Mouse (Mus musculus) heart, embryonic 16.5 days (tissue): ENCODE data around the gene Ndufa1. TPM values are rescaled to one million over a fixed set of nuclear protein-coding genes. Genes with fewer than 3 reads are reported as not detected.
"Not testable (repeated sequence)": the region's sequence is repeated elsewhere in the genome, so short reads cannot be mapped to it uniquely, and the experiment has no call there.

Source experiments
- ATAC-seq: fragments of 200-750 bp; cut with Nextera tagmentation; replicated peaks from 2 replicates; pipeline ENCODE4 v1.8.0; 2017; ENCODE audit warnings: moderate number of reproducible peaks; ENCODE audit not compliant: insufficient read depth, low FRiP score; ENCODE audit errors: extremely low read depth
- H3K27ac ChIP-seq: fragments of 300-500 bp; sonication (generic); 2 replicates; pipeline ENCODE4 v1.5.1; 2014; ENCODE audit warnings: mild to moderate bottlenecking, low read length, control low read depth, moderate library complexity
- H3K27me3 ChIP-seq: fragments of 300-500 bp; sonication (generic); 2 replicates; pipeline ENCODE4 v1.6.1; 2014; ENCODE audit warnings: low read length, mixed read lengths; ENCODE audit not compliant: control insufficient read depth, insufficient read depth
- H3K36me3 ChIP-seq: fragments of 300-500 bp; sonication (generic); 2 replicates; pipeline ENCODE4 v1.6.1; 2014; ENCODE audit not compliant: control insufficient read depth, insufficient read depth
- H3K4me1 ChIP-seq: fragments of 300-500 bp; sonication (generic); 2 replicates; pipeline ENCODE4 v1.6.1; 2014; ENCODE audit warnings: low read length, mixed read lengths; ENCODE audit not compliant: control insufficient read depth, insufficient read depth
- H3K4me2 ChIP-seq: fragments of 300-500 bp; sonication (generic); 2 replicates; pipeline ENCODE4 v1.6.1; 2014; ENCODE audit warnings: low read depth, mild to moderate bottlenecking, control low read depth, low read length
- H3K4me3 ChIP-seq: fragments of 300-500 bp; sonication (generic); 2 replicates; pipeline ENCODE4 v1.5.1; 2014; ENCODE audit warnings: mild to moderate bottlenecking, control low read depth, low read length
- H3K9ac ChIP-seq: fragments of 300-500 bp; sonication (generic); 2 replicates; pipeline ENCODE4 v1.6.1; 2014; ENCODE audit warnings: low read length, control low read depth
- H3K9me3 ChIP-seq: fragments of 300-500 bp; sonication (generic); replicated peaks from 2 replicates; pipeline ENCODE4 v1.6.1; 2016; ENCODE audit warnings: low read length; ENCODE audit not compliant: control insufficient read depth
- WGBS: fragments of 180-500 bp; shearing (Covaris S2); extraction: QIAGEN DNeasy Blood & Tissue Kit; methylation state at CpG from one replicate; pipeline ENCODE4 v1.1.7; 2014; 5-methylcytosine and 5-hydroxymethylcytosine counted together
- polyA plus RNA-seq: library from polyadenylated mRNA; unstranded; fragments of >200 nt; fragmentation: Nextera tagmentation; extraction: Ambion mirVana; gene quantifications from 2 replicates; pipeline ENCODE4 v1.2.1, GENCODE M21; 2015

Gene Ndufa1
- 767 and 842 TPM in 2 replicates for polyA plus RNA-seq

DNA sequence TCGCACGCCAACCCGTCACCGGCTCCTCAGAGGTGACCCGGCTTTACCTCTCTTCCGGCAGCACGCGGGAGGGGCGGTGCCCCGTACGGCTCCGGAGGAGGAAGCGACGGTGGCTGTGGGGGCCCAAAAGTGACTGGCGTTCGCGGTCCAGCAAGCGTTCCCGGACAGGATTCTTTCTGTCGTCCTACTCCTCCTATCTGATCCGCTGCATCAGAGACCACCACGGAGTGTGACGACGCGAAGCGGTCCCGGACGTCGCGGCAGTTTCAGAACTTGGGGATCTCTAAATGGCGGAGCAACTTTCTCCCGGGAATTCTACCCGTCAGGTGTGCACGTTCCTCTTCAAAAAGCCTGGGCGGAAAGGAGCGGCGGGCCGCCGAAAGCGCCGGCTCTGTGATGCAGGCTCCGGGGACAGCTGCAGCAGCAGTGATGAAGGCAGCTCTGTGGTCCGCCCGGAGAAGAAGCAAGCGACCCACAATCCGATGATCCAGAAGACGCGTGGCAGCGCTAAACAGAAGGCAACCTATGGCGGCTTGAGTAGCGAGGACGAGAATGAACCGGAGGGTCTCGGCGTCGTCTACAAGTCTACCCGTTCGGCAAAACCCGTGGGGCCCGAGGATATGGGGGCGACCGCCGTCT is at the start of gene Ndufa1, which contains the start of gene Rnf113a1:
Gene Ndufa1 (minus strand): TSS at position 59 of the 639 bp plus-strand sequence.
Gene Rnf113a1 (plus strand): TSS at position 141 of the 639 bp plus-strand sequence.
- 0 out of 2 replicates have a peak, but pooled peaks cover 3% of the 10 kb centered on the region for H3K36me3 ChIP-seq
- no peaks in the 10 kb centered on the region for H3K9me3 ChIP-seq
- H3K4me1 ChIP-seq, result peaks cover 2% of the 10 kb centered on the region; the same call in 1 of the 2 replicates
- H3K9ac ChIP-seq, result peak within 1 kb of the TSS; percentile 66
- no peaks in the 10 kb centered on the region for H3K27me3 ChIP-seq
- peak within 1 kb of the TSS; percentile 66 for H3K4me3 ChIP-seq
- ATAC-seq, result peak; percentile 74
- 14% methylated on average over 61 of the region's 63 CpGs for WGBS
- peak within 1 kb of the TSS; percentile 77 for H3K4me2 ChIP-seq
- H3K27ac ChIP-seq, result peak within 1 kb of the TSS; percentile 70

DNA sequence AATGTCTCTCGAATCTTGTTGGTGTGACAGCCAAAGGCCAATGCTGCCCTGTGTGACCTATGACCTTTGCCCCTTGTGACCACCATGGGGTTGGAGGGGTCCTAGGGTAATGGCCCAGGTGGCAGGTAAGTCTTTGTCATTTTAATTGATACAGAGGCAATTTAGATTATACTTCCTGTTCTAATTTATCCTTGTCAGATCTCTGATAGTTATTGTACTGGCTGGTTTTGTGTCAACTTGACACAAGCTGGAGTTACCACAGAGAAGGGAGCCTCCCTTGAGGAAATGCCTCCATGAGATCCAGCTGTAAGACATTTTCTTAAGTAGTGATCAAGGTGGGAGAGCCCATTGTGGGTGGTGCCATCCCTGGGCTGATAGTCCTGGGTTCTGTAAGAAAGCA is 31.2 kb upstream of the Ndufa1 start, which contains the start of gene Rhox1:
Gene Rhox1 (minus strand): TSS at position 101 of the 400 bp plus-strand sequence.
- not testable (repeated sequence) for H3K9ac ChIP-seq, H3K36me3 ChIP-seq, H3K4me2 ChIP-seq, H3K27ac ChIP-seq, ATAC-seq, H3K9me3 ChIP-seq, H3K27me3 ChIP-seq, H3K4me1 ChIP-seq, H3K4me3 ChIP-seq
- WGBS, result 45% methylated on average over 1 of the region's 1 CpGs

GRCm38 (mm10) chrX:37210941-37211340 is 20.0 kb upstream of the Ndufa1 start, which contains the start of gene Gm9:
Gm9 (minus strand) TSS chrX:37211041.
- Histone ChIP-seq H3K27me3 (no peaks in the 10 kb centered on the region), H3K4me1 (no peaks in the 10 kb centered on the region), H3K9ac (no peak within 1 kb of the TSS), H3K9me3 (no peaks in the 10 kb centered on the region), H3K27ac (no peak within 1 kb of the TSS), H3K4me3 (no peak within 1 kb of the TSS), H3K36me3 (no peaks in the 10 kb centered on the region), H3K4me2 (no peak within 1 kb of the TSS)
- ATAC-seq, result no peak
- WGBS, result 83% methylated on average over 10 of the region's 10 CpGs

DNA sequence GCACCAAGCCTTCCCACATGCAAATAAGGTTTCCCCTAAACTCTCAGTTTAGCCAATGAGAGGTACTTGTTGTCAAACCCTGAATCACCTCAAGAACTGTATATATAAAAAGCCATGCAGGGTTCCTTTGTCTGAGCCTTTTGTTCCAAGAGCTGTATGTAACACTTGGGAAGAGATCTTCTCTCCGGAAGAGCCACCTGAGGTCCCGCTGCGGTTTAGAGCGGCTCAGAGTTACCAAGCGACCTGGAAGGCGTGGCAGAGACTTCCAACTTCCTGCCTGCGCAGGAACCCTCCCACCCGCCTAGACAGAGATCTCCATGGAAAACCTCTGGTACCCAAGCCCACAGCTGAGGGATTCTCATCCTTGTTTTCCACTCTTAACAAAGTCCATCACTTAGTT is 7.7 kb upstream of the Ndufa1 start:
- WGBS, result 42% methylated on average over 8 of the region's 8 CpGs
- H3K4me3 ChIP-seq, result no peak overlapping the region
- no peaks in the 10 kb centered on the region for H3K4me1 ChIP-seq
- H3K9me3 ChIP-seq, result no peaks in the 10 kb centered on the region
- H3K36me3 ChIP-seq, result no peaks in the 10 kb centered on the region
- ATAC-seq, result no peak
- H3K27me3 ChIP-seq, result no peaks in the 10 kb centered on the region
- no peak overlapping the region for H3K27ac ChIP-seq
- no peak overlapping the region for H3K4me2 ChIP-seq
- no peak overlapping the region for H3K9ac ChIP-seq

DNA sequence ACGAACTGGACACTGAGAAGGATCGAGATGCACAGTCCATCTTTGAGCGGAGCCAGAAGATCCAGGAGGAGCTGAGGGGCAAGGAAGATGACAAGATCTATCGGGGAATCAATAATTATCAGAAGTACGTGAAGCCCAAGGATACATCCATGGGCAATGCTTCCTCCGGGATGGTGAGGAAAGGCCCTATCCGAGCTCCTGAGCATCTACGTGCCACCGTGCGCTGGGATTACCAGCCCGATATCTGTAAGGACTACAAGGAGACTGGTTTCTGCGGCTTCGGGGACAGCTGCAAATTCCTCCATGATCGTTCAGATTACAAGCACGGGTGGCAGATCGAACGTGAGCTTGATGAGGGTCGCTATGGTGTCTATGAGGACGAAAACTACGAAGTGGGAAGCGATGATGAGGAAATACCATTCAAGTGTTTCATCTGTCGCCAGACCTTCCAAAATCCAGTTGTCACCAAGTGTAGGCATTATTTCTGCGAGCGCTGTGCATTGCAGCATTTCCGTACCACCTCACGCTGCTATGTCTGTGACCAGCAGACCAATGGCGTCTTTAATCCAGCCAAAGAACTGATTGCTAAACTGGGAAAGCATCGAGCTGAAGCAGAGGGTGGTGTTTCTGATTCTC is 899 bp upstream of the Ndufa1 start:
- no peaks in the 10 kb centered on the region for H3K27me3 ChIP-seq
- H3K4me2 ChIP-seq, result peak overlapping the region; percentile 77
- H3K9me3 ChIP-seq, result no peaks in the 10 kb centered on the region
- H3K4me3 ChIP-seq, result peak overlapping the region; percentile 66
- 0 out of 2 replicates have a peak, but pooled peaks have one; percentile 8 for ATAC-seq
- peaks cover 2% of the 10 kb centered on the region; the same call in 1 of the 2 replicates for H3K4me1 ChIP-seq
- H3K27ac ChIP-seq, result no peak overlapping the region; the same call in 1 of the 2 replicates
- H3K9ac ChIP-seq, result peak overlapping the region; percentile 66
- WGBS, result 22% methylated on average over 28 of the region's 28 CpGs
- 0 out of 2 replicates have a peak, but pooled peaks cover 3% of the 10 kb centered on the region for H3K36me3 ChIP-seq

- H3K4me1 ChIP-seq, result peaks cover 2% of the 10 kb centered on the region; the same call in 1 of the 2 replicates
- H3K9me3 ChIP-seq, result no peaks in the 10 kb centered on the region
- peak overlapping the region; percentile 66 for H3K9ac ChIP-seq
- no peaks in the 10 kb centered on the region for H3K27me3 ChIP-seq
- H3K27ac ChIP-seq, result no peak overlapping the region
- H3K4me3 ChIP-seq, result peak overlapping the region; percentile 66
- WGBS, result 12% methylated on average over 20 of the region's 20 CpGs
- H3K4me2 ChIP-seq, result peak overlapping the region; percentile 77
- peak; percentile 64 for ATAC-seq
- H3K36me3 ChIP-seq, result 0 out of 2 replicates have a peak, but pooled peaks cover 3% of the 10 kb centered on the region
Measured at GRCm38 (mm10) chrX:37190755-37191104, 233 bp downstream of the Ndufa1 start.

- not testable (repeated sequence) for H3K36me3 ChIP-seq, H3K9me3 ChIP-seq, H3K27ac ChIP-seq, H3K27me3 ChIP-seq, H3K4me1 ChIP-seq, H3K9ac ChIP-seq, ATAC-seq, H3K4me3 ChIP-seq
- peak overlapping the region; percentile 46; the same call in 1 of the 2 replicates for H3K4me2 ChIP-seq
- WGBS, result 37% methylated on average over 8 of the region's 8 CpGs
Measured at GRCm38 (mm10) chrX:37184401-37184800, 6.6 kb downstream of the Ndufa1 start.

DNA sequence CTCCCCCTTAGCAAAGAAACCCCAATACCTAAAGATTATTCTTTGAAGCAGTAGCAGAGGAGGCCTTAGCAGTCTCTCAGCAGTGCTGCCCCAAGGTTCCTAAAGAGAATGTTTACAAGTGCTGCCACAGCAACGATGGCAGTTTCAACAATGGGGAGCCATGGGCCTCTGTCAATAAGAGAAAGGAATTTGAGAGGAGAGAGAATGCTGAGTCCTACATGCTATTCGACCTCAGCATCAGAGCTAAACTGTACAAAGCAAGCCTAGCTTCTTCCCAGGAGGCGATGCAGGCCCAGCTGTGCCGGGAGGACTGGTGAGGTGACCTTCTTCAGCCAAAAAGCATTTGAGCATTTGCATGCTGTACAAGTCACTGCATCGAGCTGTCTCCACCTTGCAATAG is 22.2 kb downstream of the Ndufa1 start, which contains the start of gene Akap14:
Gene Akap14 (minus strand): TSS at position 101 of the 400 bp plus-strand sequence.
- no peak for ATAC-seq
- Histone ChIP-seq H3K4me1 (no peaks in the 10 kb centered on the region), H3K27ac (no peak within 1 kb of the TSS), H3K9ac (no peak within 1 kb of the TSS), H3K4me3 (no peak within 1 kb of the TSS), H3K4me2 (no peak within 1 kb of the TSS), H3K9me3 (no peaks in the 10 kb centered on the region), H3K36me3 (no peaks in the 10 kb centered on the region), H3K27me3 (no peaks in the 10 kb centered on the region)
- WGBS, result 45% methylated on average over 5 of the region's 5 CpGs

DNA sequence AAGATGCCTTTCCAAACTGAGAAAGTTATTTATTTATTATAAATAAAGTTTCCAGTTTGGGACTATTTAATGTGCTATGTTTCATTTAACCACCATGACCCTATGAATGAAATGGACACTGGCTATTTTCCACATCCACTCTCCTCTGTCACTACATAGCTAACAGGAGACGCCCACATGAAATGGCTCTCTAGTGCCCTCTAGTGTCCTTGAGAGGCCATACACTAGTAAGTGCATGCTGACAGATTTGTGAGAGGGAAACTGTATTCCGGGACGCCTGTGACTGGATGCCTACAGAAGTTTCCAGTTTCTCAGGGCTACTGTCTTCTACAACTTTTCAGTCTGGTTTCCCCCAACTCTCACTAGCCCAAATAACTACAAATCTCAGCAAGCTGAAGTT is 23.9 kb downstream of the Ndufa1 start:
- Histone ChIP-seq H3K27me3 (no peaks in the 10 kb centered on the region), H3K36me3 (no peaks in the 10 kb centered on the region)

More for the DNA sequence above, 23.9 kb downstream of the Ndufa1 start:
- Histone ChIP-seq H3K4me3 (no peak overlapping the region), H3K9me3 (no peaks in the 10 kb centered on the region), H3K4me2 (no peak overlapping the region), H3K9ac (no peak overlapping the region), H3K4me1 (no peaks in the 10 kb centered on the region), H3K27ac (no peak overlapping the region)
- WGBS, result 33% methylated on average over 3 of the region's 3 CpGs
- no peak for ATAC-seq
